Mouse (Mus musculus) MEL (cell line): ENCODE data around the gene Gys2. TPM values are rescaled to one million over a fixed set of nuclear protein-coding genes. Genes with fewer than 3 reads are reported as not detected.

ENCODE experiments used
- DNase-seq: peaks from one replicate; pipeline ENCODE4 v3.0.0; 2011; ENCODE audit warnings: low read depth, low spot score
- H3K27ac ChIP-seq: 2 replicates; pipeline ENCODE4 v1.5.1; 2012; ENCODE audit warnings: low read depth, mild to moderate bottlenecking, control low read depth, low read length, moderate library complexity; ENCODE audit not compliant: control insufficient read depth
- H3K27me3 ChIP-seq, 2 experiments: fragments of 150-350 bp in 1 of 2; sonication (generic) in 1 of 2; 2 replicates each; pipeline ENCODE4 v1.6.1; 2012; ENCODE audit warnings: low read length in 2 of 2, mild to moderate bottlenecking in 2 of 2, improper control_type of control experiment in 1 of 2, moderate library complexity in 1 of 2; ENCODE audit not compliant: insufficient read depth in 2 of 2, control insufficient read depth in 1 of 2
- H3K36me3 ChIP-seq, 2 experiments: 2 replicates each; pipeline ENCODE4 v1.6.1; 2012 to 2014; ENCODE audit warnings: low read length in 2 of 2, improper control_type of control experiment in 1 of 2, inconsistent platforms in 1 of 2, mild to moderate bottlenecking in 1 of 2; ENCODE audit not compliant: insufficient read depth in 2 of 2, control insufficient read depth in 1 of 2
- H3K4me1 ChIP-seq, 2 experiments: fragments of 150-350 bp in 1 of 2; sonication (generic) in 1 of 2; 2 replicates each; pipeline ENCODE4 v1.6.1; 2012; ENCODE audit warnings: low read length in 2 of 2, improper control_type of control experiment in 1 of 2, mild to moderate bottlenecking in 1 of 2; ENCODE audit not compliant: insufficient read depth in 2 of 2, control insufficient read depth in 1 of 2
- H3K4me3 ChIP-seq, 2 experiments: fragments of 150-350 bp in 1 of 2; sonication (generic) in 1 of 2; 2 replicates each; pipeline ENCODE4 v1.5.1; 2012; ENCODE audit warnings: low read depth in 2 of 2, low read length in 2 of 2, mild to moderate bottlenecking in 2 of 2, moderate library complexity in 2 of 2, control low read depth in 1 of 2, improper control_type of control experiment in 1 of 2; ENCODE audit not compliant: control insufficient read depth in 1 of 2, insufficient read depth in 1 of 2
- H3K79me2 ChIP-seq: 2 replicates; pipeline ENCODE4 v1.6.1; 2012; ENCODE audit warnings: mild to moderate bottlenecking, low read length, moderate library complexity; ENCODE audit not compliant: control insufficient read depth, poor library complexity, insufficient read depth
- H3K9ac ChIP-seq: 2 replicates; pipeline ENCODE4 v1.6.1; 2012; ENCODE audit warnings: low read depth, mild to moderate bottlenecking, control low read depth, low read length, moderate library complexity; ENCODE audit not compliant: control insufficient read depth, poor library complexity, severe bottlenecking
- H3K9me3 ChIP-seq: fragments of 150-350 bp; sonication (generic); replicated peaks from 2 replicates; pipeline ENCODE4 v1.6.1; 2012; ENCODE audit warnings: mild to moderate bottlenecking, low read length, improper control_type of control experiment, moderate library complexity; ENCODE audit not compliant: insufficient read depth
- BHLHE40 ChIP-seq: IDR thresholded peaks from 2 replicates; pipeline ENCODE4 v1.6.1; 2012; ENCODE audit warnings: low read depth, mild to moderate bottlenecking, inconsistent platforms, low read length, improper control_type of control experiment, borderline replicate concordance
- CHD2 ChIP-seq: IDR thresholded peaks from 2 replicates; pipeline ENCODE4 v1.6.1; 2011; ENCODE audit warnings: low read length, improper control_type of control experiment
- E2F4 ChIP-seq: IDR thresholded peaks from 2 replicates; pipeline ENCODE4 v1.6.1; 2011; ENCODE audit warnings: low read depth, low read length, improper control_type of control experiment, borderline replicate concordance
- ELF1 ChIP-seq: IDR thresholded peaks from 2 replicates; pipeline ENCODE4 v1.6.1; 2014; ENCODE audit warnings: low read depth, mild to moderate bottlenecking, inconsistent platforms, low read length, improper control_type of control experiment, moderate library complexity
- EP300 ChIP-seq, 2 experiments: IDR thresholded peaks; 2 replicates each; pipeline ENCODE4 v1.6.1; 2011; ENCODE audit warnings: improper control_type of control experiment in 2 of 2, low read length in 2 of 2, low read depth in 1 of 2, mild to moderate bottlenecking in 1 of 2
- ETS1 ChIP-seq: IDR thresholded peaks from 2 replicates; pipeline ENCODE4 v1.6.1; 2012; ENCODE audit warnings: low read depth, mild to moderate bottlenecking, inconsistent platforms, low read length, improper control_type of control experiment, moderate library complexity
- GABPA ChIP-seq: IDR thresholded peaks from 2 replicates; pipeline ENCODE4 v1.6.1; 2012; ENCODE audit warnings: low read depth, mild to moderate bottlenecking, inconsistent platforms, low read length, improper control_type of control experiment, moderate library complexity
- GATA1 ChIP-seq: IDR thresholded peaks from 2 replicates; pipeline ENCODE4 v1.6.1; 2011; ENCODE audit warnings: low read depth, low read length, improper control_type of control experiment
- HCFC1 ChIP-seq: IDR thresholded peaks from 2 replicates; pipeline ENCODE4 v1.6.1; 2012; ENCODE audit warnings: low read depth, mild to moderate bottlenecking, inconsistent platforms, low read length, improper control_type of control experiment, moderate library complexity
- JUND ChIP-seq: IDR thresholded peaks from 2 replicates; pipeline ENCODE4 v1.6.1; 2011; ENCODE audit warnings: low read depth, mild to moderate bottlenecking, improper control_type of control experiment, low read length
- MAFK ChIP-seq: IDR thresholded peaks from 2 replicates; pipeline ENCODE4 v1.6.1; 2011; ENCODE audit warnings: low read depth, mild to moderate bottlenecking, low read length, improper control_type of control experiment, borderline replicate concordance
- MEF2A ChIP-seq: IDR thresholded peaks from 2 replicates; pipeline ENCODE4 v1.6.1; 2014; ENCODE audit warnings: low read depth, mild to moderate bottlenecking, inconsistent platforms, low read length, improper control_type of control experiment; ENCODE audit not compliant: poor library complexity, insufficient replicate concordance, severe bottlenecking; ENCODE audit errors: extremely low read depth
- MYB ChIP-seq: IDR thresholded peaks from 2 replicates; pipeline ENCODE4 v1.6.1; 2011; ENCODE audit warnings: mild to moderate bottlenecking, low read depth, low read length, improper control_type of control experiment
- NELFE ChIP-seq: IDR thresholded peaks from 2 replicates; pipeline ENCODE4 v1.6.1; 2011; ENCODE audit warnings: low read depth, low read length, improper control_type of control experiment
- POLR2AphosphoS2 ChIP-seq: IDR thresholded peaks from 2 replicates; pipeline ENCODE4 v1.6.1; 2011; ENCODE audit warnings: low read length, improper control_type of control experiment
- RAD21 ChIP-seq: IDR thresholded peaks from 2 replicates; pipeline ENCODE4 v1.6.1; 2011; ENCODE audit warnings: mild to moderate bottlenecking, low read depth, low read length, improper control_type of control experiment
- RCOR1 ChIP-seq: IDR thresholded peaks from 2 replicates; pipeline ENCODE4 v1.6.1; 2012; ENCODE audit warnings: low read depth, mild to moderate bottlenecking, inconsistent platforms, low read length, improper control_type of control experiment
- SIN3A ChIP-seq: IDR thresholded peaks from 2 replicates; pipeline ENCODE4 v1.6.1; 2012; ENCODE audit warnings: low read length, improper control_type of control experiment, inconsistent platforms
- TAL1 ChIP-seq: IDR thresholded peaks from 2 replicates; pipeline ENCODE4 v1.6.1; 2012; ENCODE audit warnings: mild to moderate bottlenecking, inconsistent platforms, low read length, moderate library complexity, mixed read lengths
- TCF12 ChIP-seq: IDR thresholded peaks from 2 replicates; pipeline ENCODE4 v1.6.1; 2014; ENCODE audit warnings: low read depth, mild to moderate bottlenecking, inconsistent platforms, low read length, improper control_type of control experiment, moderate library complexity
- UBTF ChIP-seq: IDR thresholded peaks from 2 replicates; pipeline ENCODE4 v1.6.1; 2012; ENCODE audit warnings: low read depth, mild to moderate bottlenecking, inconsistent platforms, low read length, improper control_type of control experiment, moderate library complexity, borderline replicate concordance; ENCODE audit not compliant: insufficient read depth
- USF1 ChIP-seq: IDR thresholded peaks from 2 replicates; pipeline ENCODE4 v1.6.1; 2014; ENCODE audit warnings: low read depth, mild to moderate bottlenecking, inconsistent platforms, low read length, improper control_type of control experiment, moderate library complexity
- USF2 ChIP-seq, 2 experiments: IDR thresholded peaks; 2 replicates each; pipeline ENCODE4 v1.6.1; 2011 to 2012; ENCODE audit warnings: improper control_type of control experiment in 2 of 2, low read length in 2 of 2, borderline replicate concordance in 1 of 2, inconsistent platforms in 1 of 2, low read depth in 1 of 2, mild to moderate bottlenecking in 1 of 2; ENCODE audit not compliant: insufficient read depth in 1 of 2
- ZNF384 ChIP-seq: IDR thresholded peaks from 2 replicates; pipeline ENCODE4 v1.6.1; 2012; ENCODE audit warnings: low read depth, mild to moderate bottlenecking, inconsistent platforms, low read length, improper control_type of control experiment
- polyA plus RNA-seq, 2 experiments: library from polyadenylated mRNA; stranded (reverse) in 1 of 2; unstranded in 1 of 2; fragments of >175 nt in 1 of 2; fragments of >200 nt in 1 of 2; gene quantifications; 2 replicates each; pipeline versions ENCODE4 v1.2.1 to v1.2.4; 2012; ENCODE audit warnings: low replicate concordance in 2 of 2, low read depth in 1 of 2; ENCODE audit not compliant: insufficient read length in 2 of 2, insufficient read depth in 1 of 2, missing spikeins in 1 of 2
- total RNA-seq: library from RNA; depleted of rRNA; stranded (reverse); fragments of 300-350 nt; gene quantifications from 2 replicates; pipeline ENCODE4 v1.2.3, GENCODE M21; 2012

Gys2 gene
- total and polyA plus RNA-seq, 3 experiments = not detected

DNA sequence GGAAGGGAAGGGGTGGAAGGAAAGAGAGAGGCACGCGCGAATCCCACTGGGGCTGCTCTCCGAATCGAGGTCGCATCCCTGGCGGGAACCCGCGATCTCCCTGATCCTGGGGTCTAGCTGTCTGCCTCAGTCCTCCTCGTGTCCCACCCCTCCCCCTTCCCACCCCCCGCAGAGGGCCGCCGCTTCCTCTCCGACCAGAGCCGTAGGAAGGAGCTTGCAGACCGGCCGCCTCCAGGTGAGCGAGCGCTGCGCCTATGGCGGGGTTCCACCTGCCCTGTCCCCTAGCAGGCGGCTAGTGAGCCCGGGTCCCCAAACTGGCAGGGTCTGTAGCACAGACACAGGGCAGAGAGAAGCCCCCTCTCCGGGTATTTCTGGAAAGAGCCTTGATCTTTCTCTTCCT lies 58.3 kb downstream of the Gys2 start:
- no peaks in the 10 kb centered on the region for H3K4me1 ChIP-seq
- no peaks in the 10 kb centered on the region for H3K79me2 ChIP-seq
- no peaks in the 10 kb centered on the region for H3K27me3 ChIP-seq
- no peaks in the 10 kb centered on the region for H3K9me3 ChIP-seq
- TF ChIP-seq USF1 (no peak), ELF1 (no peak), RAD21 (no peak), E2F4 (no peak), BHLHE40 (no peak), JUND (no peak), TCF12 (no peak), ZNF384 (no peak), CHD2 (no peak), SIN3A (no peak), MYB (no peak), HCFC1 (no peak), GABPA (no peak), ETS1 (no peak)
- no peak for DNase-seq
- no peak overlapping the region for H3K9ac ChIP-seq
- no peak overlapping the region for H3K27ac ChIP-seq
- no peaks in the 10 kb centered on the region for H3K36me3 ChIP-seq
- H3K4me3 ChIP-seq = no peak overlapping the region

DNA sequence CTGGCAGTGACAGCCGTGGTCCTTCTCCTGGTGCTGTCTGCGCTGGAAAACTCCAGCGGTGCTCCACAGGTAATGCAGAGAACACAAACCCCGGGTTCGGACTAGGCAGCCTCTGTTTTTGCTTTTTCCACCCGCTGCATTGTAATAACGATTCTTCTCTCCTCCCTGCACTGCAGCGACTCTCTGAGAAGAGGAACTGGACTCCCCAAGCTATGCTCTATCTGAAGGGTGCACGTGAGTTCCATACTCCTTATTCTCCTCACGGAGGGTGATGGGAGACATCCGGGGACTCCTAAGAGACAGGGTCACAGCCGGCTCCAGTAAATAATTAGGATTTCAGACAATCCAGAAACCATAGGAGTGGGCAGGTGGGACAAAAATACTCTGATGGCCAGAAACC lies 59.1 kb downstream of the Gys2 start:
- no peak for TF ChIP-seq RCOR1
- TF ChIP-seq USF1 = no peak
- no peak for TF ChIP-seq UBTF
- TF ChIP-seq GATA1 = no peak
- TF ChIP-seq NELFE = no peak
- TF ChIP-seq EP300 (IDR thresholded peaks at IDR 0.05; ENCODE audit: low read depth in 1 of 2, low read length in 2 of 2) = no peak
- TF ChIP-seq MAFK = no peak
- TF ChIP-seq CHD2 = no peak
- no peak for TF ChIP-seq USF2 (IDR thresholded peaks at IDR 0.05; ENCODE audit: borderline replicate concordance in 1 of 2, insufficient read depth in 1 of 2, low read depth in 1 of 2, low read length in 2 of 2)
- no peak for TF ChIP-seq TAL1
- TF ChIP-seq ETS1 = no peak
- TF ChIP-seq E2F4 = no peak
- no peak for TF ChIP-seq POLR2AphosphoS2
- no peak for TF ChIP-seq JUND
- TF ChIP-seq RAD21 = no peak
- no peak for TF ChIP-seq MEF2A
- Histone ChIP-seq H3K4me3 (no peak overlapping the region), H3K27ac (no peak overlapping the region), H3K9ac (no peak overlapping the region), H3K27me3 (no peaks in the 10 kb centered on the region), H3K79me2 (no peaks in the 10 kb centered on the region), H3K36me3 (no peaks in the 10 kb centered on the region), H3K9me3 (no peaks in the 10 kb centered on the region), H3K4me1 (no peaks in the 10 kb centered on the region)
- no peak for DNase-seq
